Mouse (Mus musculus) liver, embryonic 14.5 days (tissue): ENCODE measurements around the gene Zfp512. TPM values are rescaled to one million over a fixed set of nuclear protein-coding genes. Genes with fewer than 3 reads are reported as not detected.
"Not testable (repeated sequence)": the region's sequence is repeated elsewhere in the genome, so short reads cannot be mapped to it uniquely, and the experiment has no call there.

Source experiments
- ATAC-seq: fragments of 200-750 bp; cut with Nextera tagmentation; 2 replicates; pipeline ENCODE4 v1.8.0; 2017; ENCODE audit warnings: moderate number of reproducible peaks, mild to moderate bottlenecking, moderate library complexity; ENCODE audit not compliant: insufficient read depth
- DNase-seq, 3 experiments: peaks; one replicate each; pipeline ENCODE4 v3.0.0-alpha.2; 2012 to 2013; ENCODE audit warnings: low read depth in 3 of 3, low spot score in 3 of 3
- H3K27ac ChIP-seq: fragments of 300-500 bp; sonication (generic); 2 replicates; pipeline ENCODE4 v1.5.1; 2014; ENCODE audit warnings: moderate library complexity, mild to moderate bottlenecking, control low read depth, inconsistent platforms
- H3K27me3 ChIP-seq: fragments of 300-500 bp; sonication (generic); 2 replicates; pipeline ENCODE4 v1.6.1; 2014; ENCODE audit warnings: mild to moderate bottlenecking, low read length, moderate library complexity; ENCODE audit not compliant: control insufficient read depth, insufficient read depth
- H3K36me3 ChIP-seq: fragments of 300-500 bp; sonication (generic); replicated peaks from 2 replicates; pipeline ENCODE4 v1.6.1; 2014; ENCODE audit warnings: low read depth; ENCODE audit not compliant: control insufficient read depth, insufficient read depth
- H3K4me1 ChIP-seq, 2 experiments: fragments of 200-500 bp in 1 of 2; fragments of 300-500 bp in 1 of 2; sonication (generic) in 1 of 2; replicated peaks; 2 replicates each; pipeline ENCODE4 v1.6.1; 2012 to 2014; ENCODE audit warnings: antibody characterized with exemption in 1 of 2, inconsistent platforms in 1 of 2, low read length in 1 of 2; ENCODE audit not compliant: control insufficient read depth in 2 of 2, insufficient read depth in 2 of 2
- H3K4me2 ChIP-seq: fragments of 300-500 bp; sonication (generic); 2 replicates; pipeline ENCODE4 v1.6.1; 2014; ENCODE audit warnings: low read depth, mild to moderate bottlenecking, control low read depth, moderate library complexity
- H3K4me3 ChIP-seq, 2 experiments: fragments of 200-500 bp in 1 of 2; fragments of 300-500 bp in 1 of 2; sonication (generic) in 1 of 2; 2 replicates each; pipeline ENCODE4 v1.5.1; 2012 to 2014; ENCODE audit warnings: low read depth in 2 of 2, low read length in 2 of 2, mild to moderate bottlenecking in 2 of 2, control low read depth in 1 of 2, inconsistent platforms in 1 of 2, moderate library complexity in 1 of 2; ENCODE audit not compliant: insufficient read depth in 1 of 2
- H3K9ac ChIP-seq: fragments of 300-500 bp; sonication (generic); replicated peaks from 2 replicates; pipeline ENCODE4 v1.6.1; 2014; ENCODE audit warnings: mild to moderate bottlenecking, control low read depth, moderate library complexity
- H3K9me3 ChIP-seq: fragments of 300-500 bp; sonication (generic); 2 replicates; pipeline ENCODE4 v1.6.1; 2016; ENCODE audit warnings: low read length, mixed read lengths; ENCODE audit not compliant: control insufficient read depth
- CTCF ChIP-seq: IDR thresholded peaks from 2 replicates; pipeline ENCODE4 v1.5.1; 2016; ENCODE audit warnings: antibody characterized with exemption, low read depth, control low read depth
- EP300 ChIP-seq: IDR thresholded peaks from 2 replicates; pipeline ENCODE4 v1.6.1; 2016; ENCODE audit warnings: antibody characterized with exemption, low read depth
- WGBS: fragments of 180-500 bp; shearing (Covaris S2); extraction: QIAGEN DNeasy Blood & Tissue Kit; methylation state at CpG from one replicate; pipeline ENCODE4 v1.1.7; 2014; ENCODE audit not compliant: insufficient replicate concordance; 5-methylcytosine and 5-hydroxymethylcytosine counted together
- polyA plus RNA-seq, 2 experiments: library from polyadenylated mRNA; depleted of rRNA in 1 of 2; stranded (reverse) in 1 of 2; unstranded in 1 of 2; fragments of >200 nt; fragmentation: Nextera tagmentation in 1 of 2; extraction: Ambion mirVana in 1 of 2; gene quantifications; 2 replicates each; pipeline versions ENCODE4 v1.2.1 to v1.2.3; 2012 to 2014

The Zfp512 gene
- polyA plus RNA-seq, 2 experiments, result 8.2 to 8.9 TPM

DNA sequence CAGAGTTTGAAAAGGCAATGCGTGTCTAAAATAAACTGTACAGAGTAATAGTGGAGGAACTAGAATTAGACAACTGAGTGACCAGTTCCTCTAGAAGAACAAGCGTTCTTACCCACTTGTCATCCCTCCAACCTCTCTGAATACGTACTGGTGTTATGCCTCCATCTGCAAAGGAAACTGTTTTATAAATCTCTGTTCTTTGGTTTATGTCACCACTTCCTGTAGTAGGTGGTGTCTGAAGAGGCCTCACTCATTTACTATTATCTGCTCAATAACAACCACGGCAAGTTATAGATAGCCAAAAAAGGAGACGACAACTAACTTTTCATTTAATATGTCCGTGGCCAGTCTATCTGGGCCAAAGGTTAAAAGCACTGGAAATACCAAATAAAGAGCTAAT is 68.3 kb downstream of the Zfp512 start:
- Histone ChIP-seq H3K27me3 (no peaks in the 10 kb centered on the region), H3K4me1 (peaks cover 2 to 3% of the 10 kb centered on the region in 2 experiments), H3K9me3 (no peaks in the 10 kb centered on the region), H3K4me3 (no peak overlapping the region), H3K4me2 (no peak overlapping the region), H3K36me3 (peaks cover 8% of the 10 kb centered on the region), H3K9ac (no peak overlapping the region), H3K27ac (no peak overlapping the region)
- DNase-seq (no peak), ATAC-seq (no peak)
- TF ChIP-seq CTCF, result no peak
- TF ChIP-seq EP300, result no peak
- 78% methylated on average over 6 of the region's 6 CpGs for WGBS

DNA sequence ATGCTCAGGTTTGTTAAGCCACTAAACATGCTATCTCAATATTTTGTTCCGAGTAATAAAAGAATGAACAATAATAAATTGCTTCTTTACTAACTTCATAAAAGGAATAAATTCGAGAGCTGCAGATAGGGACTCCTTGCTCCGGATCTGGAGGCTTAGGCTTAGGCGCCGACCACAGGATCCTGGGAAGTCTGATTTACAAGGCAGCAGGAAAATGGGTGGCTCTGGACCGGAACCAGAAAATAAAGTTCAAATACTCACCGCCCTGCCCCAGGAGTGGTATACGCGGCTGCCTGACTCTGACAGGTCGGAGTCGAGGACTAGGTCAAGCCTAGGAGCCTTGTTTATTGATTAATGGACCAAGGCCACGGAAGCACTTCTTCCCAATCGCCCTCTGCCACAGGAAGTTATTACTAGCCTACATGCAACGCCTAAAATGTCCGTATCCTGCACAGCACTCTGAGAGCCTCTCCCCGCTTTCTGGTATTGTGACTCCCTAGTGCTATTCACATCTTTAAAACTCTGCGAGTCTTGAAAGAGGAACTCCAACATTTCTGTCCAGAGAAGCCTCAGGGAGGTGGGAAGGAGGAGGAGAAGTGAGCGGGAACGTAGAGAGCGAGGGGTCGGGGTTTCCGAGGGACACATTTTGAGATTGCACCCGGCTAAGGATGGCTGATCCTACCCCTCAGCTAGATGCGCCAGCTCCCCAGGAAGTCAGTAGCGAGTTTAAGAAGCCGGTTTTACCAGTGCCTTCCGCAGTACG is 74.3 kb downstream of the Zfp512 start, which contains the start of gene Slc4a1ap:
TSS of gene Slc4a1ap (plus strand) at position 642 of the 763 bp plus-strand sequence.
- peak within 1 kb of the TSS; percentile 83 for H3K4me2 ChIP-seq
- DNase-seq, result peak; percentile 60 to 70 (median 68)
- H3K27ac ChIP-seq, result peak within 1 kb of the TSS; percentile 24
- H3K36me3 ChIP-seq, result peaks cover 8% of the 10 kb centered on the region
- H3K4me1 ChIP-seq, result peaks cover 12 to 14% of the 10 kb centered on the region in 2 experiments
- peak; percentile 87 for ATAC-seq
- H3K4me3 ChIP-seq, result peak within 1 kb of the TSS; percentile 86 to 94
- TF ChIP-seq CTCF (no peak), EP300 (peak; percentile 15; the same call in 1 of the 2 replicates)
- WGBS, result under 1% methylated on average over 28 of the region's 28 CpGs
- no peaks in the 10 kb centered on the region for H3K27me3 ChIP-seq
- peak within 1 kb of the TSS; percentile 83 for H3K9ac ChIP-seq
- H3K9me3 ChIP-seq, result no peaks in the 10 kb centered on the region

DNA sequence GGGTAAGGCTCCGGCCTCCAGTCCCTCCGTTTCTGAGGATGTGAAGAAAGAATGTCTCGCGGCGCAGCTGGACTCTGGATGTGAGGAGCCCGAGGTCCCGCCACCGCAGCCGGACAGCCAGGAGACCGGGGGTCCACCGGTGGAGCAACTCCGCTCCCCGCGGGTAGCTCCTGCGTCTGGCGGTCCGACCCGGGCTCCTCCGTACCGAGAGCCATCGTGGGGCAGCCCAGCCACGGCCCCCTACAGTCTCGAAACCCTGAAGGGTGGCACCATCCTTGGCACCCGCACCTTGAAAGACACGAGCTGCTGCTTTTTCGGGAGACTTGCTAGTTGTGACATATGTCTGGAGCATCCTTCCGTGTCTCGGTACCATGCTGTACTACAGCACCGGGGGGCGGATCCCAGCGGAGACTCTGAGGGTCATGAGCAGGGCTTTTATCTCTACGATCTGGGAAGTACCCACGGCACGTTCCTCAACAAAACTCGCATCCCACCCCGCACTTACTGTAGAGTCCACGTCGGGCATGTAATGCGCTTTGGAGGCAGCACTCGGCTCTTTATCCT is 75.0 kb downstream of the Zfp512 start:
- Histone ChIP-seq H3K36me3 (peaks cover 13% of the 10 kb centered on the region), H3K4me2 (peak overlapping the region; percentile 83), H3K4me3 (peak overlapping the region; percentile 86 to 94), H3K4me1 (peaks cover 12 to 14% of the 10 kb centered on the region in 2 experiments), H3K27ac (no peak overlapping the region), H3K9ac (peak overlapping the region; percentile 83), H3K9me3 (no peaks in the 10 kb centered on the region), H3K27me3 (no peaks in the 10 kb centered on the region)
- peak; percentile 33 for ATAC-seq
- peak in 2 of 3 experiments; percentile 22 to 23 for DNase-seq
- WGBS, result 2% methylated on average over 40 of the region's 40 CpGs
- TF ChIP-seq CTCF, result no peak
- TF ChIP-seq EP300, result no peak

DNA sequence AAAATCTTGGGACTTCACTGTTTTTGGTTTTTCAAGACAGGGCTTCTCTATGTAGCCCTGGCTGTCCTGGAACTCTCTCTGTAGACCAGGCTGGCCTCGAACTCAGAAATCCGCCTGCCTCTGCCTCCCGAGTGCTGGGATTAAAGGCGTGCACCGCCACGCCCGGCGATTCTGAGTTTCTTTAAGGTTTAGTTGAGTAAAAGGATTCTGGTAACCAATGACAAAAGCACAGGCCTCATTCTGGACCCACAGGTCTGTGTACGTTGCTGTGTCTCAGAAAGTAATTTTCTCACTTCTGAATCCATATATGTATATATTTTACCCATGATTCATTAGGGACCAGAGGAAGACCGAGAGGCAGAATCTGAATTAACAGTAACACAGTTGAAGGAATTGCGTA is 75.5 kb downstream of the Zfp512 start, which contains the start of gene Supt7l:
TSS of gene Supt7l (minus strand) at position 101 of the 400 bp plus-strand sequence.
- not testable (repeated sequence) for ATAC-seq, H3K27me3 ChIP-seq, DNase-seq, H3K9me3 ChIP-seq
- H3K4me2 ChIP-seq, result peak within 1 kb of the TSS; percentile 83
- peaks cover 12 to 14% of the 10 kb centered on the region in 2 experiments for H3K4me1 ChIP-seq
- H3K36me3 ChIP-seq, result peaks cover 18% of the 10 kb centered on the region
- 64% methylated on average over 11 of the region's 11 CpGs for WGBS
- H3K27ac ChIP-seq, result peak within 1 kb of the TSS; percentile 24
- peak within 1 kb of the TSS; percentile 86 to 94 for H3K4me3 ChIP-seq
- peak within 1 kb of the TSS; percentile 83 for H3K9ac ChIP-seq

DNA sequence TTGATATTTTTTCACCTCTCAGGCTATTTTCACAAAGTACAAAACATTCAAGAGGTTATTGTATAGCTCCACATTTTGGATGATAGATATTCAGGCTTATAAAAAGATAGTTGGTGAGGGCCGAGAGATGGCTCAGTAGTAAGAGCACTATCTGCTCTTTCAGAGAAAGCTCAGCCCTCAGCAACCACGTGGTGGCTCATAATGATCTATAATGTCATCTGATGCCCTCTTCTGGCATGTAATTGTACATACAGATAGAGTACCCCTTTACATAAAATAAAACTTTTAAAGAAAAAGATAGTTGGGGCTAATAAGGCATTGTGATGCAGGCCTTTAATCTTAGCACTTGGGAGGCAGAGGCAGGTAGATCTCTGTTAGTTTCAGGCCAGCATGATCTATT is 76.3 kb downstream of the Zfp512 start:
- TF ChIP-seq EP300 (no peak), CTCF (no peak)
- no peak overlapping the region for H3K9ac ChIP-seq
- peaks cover 20% of the 10 kb centered on the region for H3K36me3 ChIP-seq
- H3K4me3 ChIP-seq, result no peak overlapping the region
- H3K27me3 ChIP-seq, result no peaks in the 10 kb centered on the region
- H3K4me2 ChIP-seq, result peak overlapping the region; percentile 83
- peak in 2 of 3 experiments; percentile 11 to 26 for DNase-seq
- 22% methylated on average over 2 of the region's 2 CpGs for WGBS
- no peaks in the 10 kb centered on the region for H3K9me3 ChIP-seq
- ATAC-seq, result no peak
- H3K27ac ChIP-seq, result no peak overlapping the region
- H3K4me1 ChIP-seq, result peaks cover 12 to 14% of the 10 kb centered on the region in 2 experiments

Other genes starting within 250 kb of the Zfp512 start
- 76.0 and 115 TPM in 2 replicates for gene Ppm1g, start 231.7 kb upstream of the Zfp512 start, polyA plus RNA-seq (2012; rRNA removed)
- gene Ppm1g, start 231.7 kb upstream of the Zfp512 start, polyA plus RNA-seq (2014; fragmentation: Nextera tagmentation; extraction: Ambion mirVana), result 98.9 and 113 TPM in 2 replicates
- gene Nrbp1, start 211.6 kb upstream of the Zfp512 start, polyA plus RNA-seq (2012; rRNA removed), result 27.9 and 30.8 TPM in 2 replicates
- 39.4 and 43.4 TPM in 2 replicates for gene Nrbp1, start 211.6 kb upstream of the Zfp512 start, polyA plus RNA-seq (2014; fragmentation: Nextera tagmentation; extraction: Ambion mirVana)
- gene Gm9970, start 211.2 kb upstream of the Zfp512 start, polyA plus RNA-seq (2012; rRNA removed), result 0.07 TPM in 1 of 2 replicates, not detected in the other
- 0.19 TPM in 1 of 2 replicates, not detected in the other for gene Gm9970, start 211.2 kb upstream of the Zfp512 start, polyA plus RNA-seq (2014; fragmentation: Nextera tagmentation; extraction: Ambion mirVana)
- gene Krtcap3, start 200.7 kb upstream of the Zfp512 start, polyA plus RNA-seq (2012; rRNA removed), result 5.3 and 6.8 TPM in 2 replicates
- gene Krtcap3, start 200.7 kb upstream of the Zfp512 start, polyA plus RNA-seq (2014; fragmentation: Nextera tagmentation; extraction: Ambion mirVana), result 3.5 and 3.9 TPM in 2 replicates
- 3.6 and 3.7 TPM in 2 replicates for gene Ift172, start 161.3 kb upstream of the Zfp512 start, polyA plus RNA-seq (2012; rRNA removed)
- 3.1 and 3.3 TPM in 2 replicates for gene Ift172, start 161.3 kb upstream of the Zfp512 start, polyA plus RNA-seq (2014; fragmentation: Nextera tagmentation; extraction: Ambion mirVana)
- 4.7 and 5.6 TPM in 2 replicates for gene Fndc4, start 156.4 kb upstream of the Zfp512 start, polyA plus RNA-seq (2012; rRNA removed)
- gene Fndc4, start 156.4 kb upstream of the Zfp512 start, polyA plus RNA-seq (2014; fragmentation: Nextera tagmentation; extraction: Ambion mirVana), result 3.3 and 3.7 TPM in 2 replicates
- 16.3 and 16.4 TPM in 2 replicates for gene Gckr, start 155.0 kb upstream of the Zfp512 start, polyA plus RNA-seq (2012; rRNA removed)
- gene Gckr, start 155.0 kb upstream of the Zfp512 start, polyA plus RNA-seq (2014; fragmentation: Nextera tagmentation; extraction: Ambion mirVana), result 13.3 and 16.0 TPM in 2 replicates
- 0.02 TPM in 1 of 2 replicates, not detected in the other for gene 4930548H24Rik, start 33.3 kb downstream of the Zfp512 start, polyA plus RNA-seq (2012; rRNA removed)
- gene 4930548H24Rik, start 33.3 kb downstream of the Zfp512 start, polyA plus RNA-seq (2014; fragmentation: Nextera tagmentation; extraction: Ambion mirVana), result not detected in 2 replicates
- gene Gpn1, start 42.3 kb downstream of the Zfp512 start, polyA plus RNA-seq (2012; rRNA removed), result 5.9 and 7.3 TPM in 2 replicates
- 16.8 and 17.0 TPM in 2 replicates for gene Gpn1, start 42.3 kb downstream of the Zfp512 start, polyA plus RNA-seq (2014; fragmentation: Nextera tagmentation; extraction: Ambion mirVana)
- gene Slc4a1ap, start 74.6 kb downstream of the Zfp512 start, polyA plus RNA-seq (2012; rRNA removed), result 6.1 and 10.5 TPM in 2 replicates
- gene Slc4a1ap, start 74.6 kb downstream of the Zfp512 start, polyA plus RNA-seq (2014; fragmentation: Nextera tagmentation; extraction: Ambion mirVana), result 8.3 and 9.4 TPM in 2 replicates
- gene Supt7l, start 75.4 kb downstream of the Zfp512 start, polyA plus RNA-seq (2012; rRNA removed), result 5.6 and 6.0 TPM in 2 replicates
- 3.3 TPM in 2 replicates for gene Supt7l, start 75.4 kb downstream of the Zfp512 start, polyA plus RNA-seq (2014; fragmentation: Nextera tagmentation; extraction: Ambion mirVana)
- 57.8 and 80.0 TPM in 2 replicates for gene Mrpl33, start 144.5 kb downstream of the Zfp512 start, polyA plus RNA-seq (2012; rRNA removed)
- gene Mrpl33, start 144.5 kb downstream of the Zfp512 start, polyA plus RNA-seq (2014; fragmentation: Nextera tagmentation; extraction: Ambion mirVana), result 211 and 219 TPM in 2 replicates
- gene Rbks, start 245.2 kb downstream of the Zfp512 start, polyA plus RNA-seq (2012; rRNA removed), result 9.4 and 10.1 TPM in 2 replicates
- gene Rbks, start 245.2 kb downstream of the Zfp512 start, polyA plus RNA-seq (2014; fragmentation: Nextera tagmentation; extraction: Ambion mirVana), result 20.6 and 22.7 TPM in 2 replicates
- gene Babam2, start 245.3 kb downstream of the Zfp512 start, polyA plus RNA-seq (2012; rRNA removed), result 14.6 and 15.3 TPM in 2 replicates
- gene Babam2, start 245.3 kb downstream of the Zfp512 start, polyA plus RNA-seq (2014; fragmentation: Nextera tagmentation; extraction: Ambion mirVana), result 21.2 and 25.4 TPM in 2 replicates